Mouse (Mus musculus): ENCODE measurements around the gene Efl1.

GRCm38 (mm10) chr7:82808257-82808656, 159.8 kb downstream of the Efl1 start:
- TF ChIP-seq TCF3 (IDR thresholded peaks at IDR 0.05; ENCODE audit: insufficient read length, low read depth) = no peak
- no peak for TF ChIP-seq POLR2A (IDR thresholded peaks at IDR 0.05; ENCODE audit: insufficient read length, low read depth)
- TF ChIP-seq CEBPB (IDR thresholded peaks at IDR 0.05; ENCODE audit: insufficient read depth, poor library complexity, severe bottlenecking) = no peak
- no peak for TF ChIP-seq E2F4 (IDR thresholded peaks at IDR 0.05; ENCODE audit: insufficient read depth)
- no peak for TF ChIP-seq MYOD1 (IDR thresholded peaks at IDR 0.05; ENCODE audit: control insufficient read depth in 1 of 3, insufficient read length in 2 of 3, low read depth in 2 of 3)
- TF ChIP-seq MAX (IDR thresholded peaks at IDR 0.05; ENCODE audit: low read depth) = no peak
- no peak for TF ChIP-seq USF1 (IDR thresholded peaks at IDR 0.05; ENCODE audit: low read depth)
- TF ChIP-seq MYOG (IDR thresholded peaks at IDR 0.05; ENCODE audit: control insufficient read depth in 1 of 3, insufficient read depth in 1 of 3, insufficient read length in 2 of 3, low read depth in 2 of 3) = no peak
